Mouse (Mus musculus): ENCODE results near the gene Mrpl38.

Gene Mrpl38

DNA sequence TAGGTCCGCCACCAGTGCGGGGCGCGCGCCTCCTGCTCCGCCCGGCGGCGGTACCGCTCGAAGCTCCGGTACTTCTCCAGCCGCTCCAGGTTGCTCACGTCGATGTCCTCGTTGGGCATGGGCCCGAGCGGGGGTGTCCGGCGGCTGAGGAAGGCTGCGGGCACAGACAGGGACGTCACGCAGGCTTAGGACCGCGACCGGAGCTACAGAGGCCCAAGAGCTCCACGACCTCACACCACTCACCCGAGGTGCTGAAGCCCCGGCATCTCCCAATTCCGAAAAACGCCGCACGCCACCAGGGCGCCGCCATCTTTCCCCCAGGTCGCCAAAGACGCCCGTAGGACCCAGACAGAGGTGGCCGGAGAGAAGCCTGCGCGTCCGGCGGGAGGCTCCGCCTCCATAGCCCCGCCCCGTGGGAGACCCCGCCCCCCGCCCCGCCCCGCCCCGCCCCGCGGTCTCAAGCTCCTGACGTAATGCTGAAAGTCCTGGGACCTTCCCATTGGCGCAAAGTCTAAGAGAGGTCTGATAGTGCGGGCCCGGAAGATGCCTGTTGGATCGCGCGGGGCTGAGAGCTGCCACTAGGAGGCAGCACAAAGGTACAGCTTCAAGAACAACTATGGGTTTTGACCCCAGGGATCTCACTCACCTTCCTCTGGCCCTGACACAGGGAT, at the start of gene Mrpl38:
Gene Mrpl38 (minus strand): TSS at position 401 of the 671 bp plus-strand sequence.
- peak; percentile 82 to 87 for DNase-seq (ENCODE audit: low spot score in 2 of 2)

DNA sequence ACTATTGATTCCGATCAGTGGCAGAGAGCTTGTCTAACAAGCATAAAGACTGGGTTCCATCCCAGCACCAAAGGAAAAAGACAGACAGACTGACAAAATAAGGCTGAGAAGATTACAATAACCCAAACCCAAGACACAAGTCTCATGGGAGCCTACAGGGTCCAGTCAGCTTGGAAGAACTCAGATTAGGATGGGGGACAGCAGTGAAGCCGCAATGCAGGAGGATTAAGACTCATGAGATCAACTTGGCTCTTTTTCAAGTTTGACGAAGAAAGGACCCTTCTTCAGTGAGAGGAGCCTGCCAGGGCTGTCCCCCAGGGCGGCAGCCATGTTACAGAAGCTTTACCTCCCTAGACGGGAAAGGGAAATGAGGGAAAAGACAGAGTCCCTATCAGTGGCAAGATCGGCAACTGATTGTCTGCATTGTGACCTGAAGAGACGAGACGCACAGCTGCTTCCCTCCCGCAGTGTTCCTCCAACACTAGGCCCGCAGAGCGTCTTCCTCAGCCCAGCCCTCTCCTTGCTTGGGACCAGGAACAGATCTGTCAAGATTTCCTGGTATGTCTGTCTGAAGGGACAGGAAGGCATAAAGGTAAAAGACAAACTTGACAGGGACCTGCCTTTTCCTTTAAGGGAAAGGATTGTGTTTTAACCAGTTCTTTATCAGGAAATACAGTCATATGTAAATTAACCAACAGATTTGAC, 48.7 kb upstream of the Mrpl38 start:
- DNase-seq (ENCODE audit: low spot score in 2 of 2) = no peak

DNA sequence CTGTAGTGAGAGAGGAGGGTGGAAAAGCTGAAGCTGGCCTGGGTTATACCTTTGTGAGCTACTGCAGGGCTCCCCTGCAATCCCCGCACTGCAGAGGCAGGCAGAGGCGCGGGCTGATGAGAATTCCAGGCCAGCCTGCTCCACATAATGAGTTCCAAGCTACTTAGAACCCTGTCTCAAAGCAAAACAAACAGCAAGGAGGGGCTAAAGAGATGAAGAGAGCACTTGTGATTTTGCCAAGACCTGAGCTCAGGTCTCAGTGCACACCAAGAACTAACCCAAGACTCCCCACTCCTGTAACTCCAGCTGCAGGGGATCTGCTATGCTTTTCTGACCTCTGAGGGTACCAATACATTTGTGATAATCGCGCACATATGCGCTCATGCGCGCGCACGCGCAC, 47.7 kb upstream of the Mrpl38 start:
- no peak for DNase-seq (ENCODE audit: low spot score in 2 of 2)

DNA sequence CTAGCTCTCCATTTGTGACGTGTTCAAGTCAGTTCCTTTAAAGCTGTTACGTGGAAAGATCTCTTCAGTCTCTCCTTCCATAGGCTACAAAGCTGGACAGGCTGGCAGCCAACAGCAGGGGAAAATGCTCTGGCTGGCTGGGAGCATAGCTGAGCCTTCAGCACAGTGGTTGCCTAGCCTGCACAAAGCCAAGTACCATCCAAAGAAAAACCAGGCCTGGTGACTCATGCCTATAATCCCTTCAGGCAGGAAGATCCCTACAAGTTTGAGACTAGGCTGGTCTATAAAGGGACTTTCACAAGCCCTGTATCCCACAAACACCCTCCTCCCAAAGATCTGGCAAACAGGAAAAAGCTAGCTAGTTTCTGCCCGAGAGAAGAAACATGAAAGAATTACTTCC, 47.2 kb upstream of the Mrpl38 start:
- DNase-seq (ENCODE audit: low spot score in 2 of 2) = no peak

DNA sequence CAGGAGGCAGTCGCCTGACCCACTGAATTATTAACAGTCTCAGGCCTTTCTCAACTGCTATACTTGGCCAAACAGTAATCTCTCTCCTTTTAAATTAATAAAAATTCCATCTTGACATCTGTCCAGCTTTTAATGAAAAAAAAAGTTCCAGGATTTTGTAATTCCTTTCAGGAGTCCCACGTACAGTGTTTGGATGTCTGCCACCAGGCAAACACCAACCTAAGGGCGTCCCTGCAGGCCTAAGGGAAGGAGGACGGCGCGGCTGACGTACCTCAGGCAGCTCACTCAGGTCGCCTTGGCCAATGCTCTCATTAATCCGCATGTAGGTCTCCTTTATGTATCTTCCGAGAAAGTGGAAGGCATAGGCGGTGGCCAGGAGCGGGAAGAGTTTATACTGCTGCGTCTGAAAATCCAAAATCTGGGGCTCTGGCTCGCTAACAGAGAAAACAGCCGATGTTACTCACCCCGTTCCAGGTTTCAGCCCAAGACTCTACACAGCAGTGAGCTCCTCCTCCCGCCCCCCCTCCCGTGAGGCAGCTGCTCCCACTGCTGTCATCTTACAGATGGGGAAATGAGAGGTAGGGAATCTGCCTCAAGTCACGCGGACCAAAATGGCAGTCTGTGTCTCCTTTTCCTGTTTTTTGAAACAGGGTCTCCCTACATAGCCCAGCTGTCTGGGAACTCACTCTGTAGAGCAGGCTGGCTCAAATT, 39.9 kb upstream of the Mrpl38 start:
- no peak for DNase-seq (ENCODE audit: low spot score in 2 of 2)

DNA sequence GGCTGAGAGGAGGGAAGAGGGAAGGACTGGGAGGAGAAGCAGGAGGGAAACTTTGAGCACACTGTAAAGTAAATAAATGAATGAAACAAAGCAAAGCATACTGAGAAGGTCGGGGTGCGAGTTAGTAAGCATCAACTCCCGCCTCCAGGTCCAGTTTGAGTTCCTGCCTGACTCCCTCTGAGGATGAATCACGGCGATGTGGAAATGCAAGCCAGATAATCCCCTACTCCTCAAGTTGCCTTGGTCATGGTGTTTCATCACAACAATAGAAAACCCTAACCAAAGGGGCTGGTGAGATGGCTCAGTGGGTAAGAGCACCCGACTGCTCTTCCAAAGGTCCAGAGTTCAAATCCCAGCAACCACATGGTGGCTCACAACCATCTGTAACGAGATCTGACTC, 37.3 kb upstream of the Mrpl38 start:
- no peak for DNase-seq (ENCODE audit: low spot score in 2 of 2)

DNA sequence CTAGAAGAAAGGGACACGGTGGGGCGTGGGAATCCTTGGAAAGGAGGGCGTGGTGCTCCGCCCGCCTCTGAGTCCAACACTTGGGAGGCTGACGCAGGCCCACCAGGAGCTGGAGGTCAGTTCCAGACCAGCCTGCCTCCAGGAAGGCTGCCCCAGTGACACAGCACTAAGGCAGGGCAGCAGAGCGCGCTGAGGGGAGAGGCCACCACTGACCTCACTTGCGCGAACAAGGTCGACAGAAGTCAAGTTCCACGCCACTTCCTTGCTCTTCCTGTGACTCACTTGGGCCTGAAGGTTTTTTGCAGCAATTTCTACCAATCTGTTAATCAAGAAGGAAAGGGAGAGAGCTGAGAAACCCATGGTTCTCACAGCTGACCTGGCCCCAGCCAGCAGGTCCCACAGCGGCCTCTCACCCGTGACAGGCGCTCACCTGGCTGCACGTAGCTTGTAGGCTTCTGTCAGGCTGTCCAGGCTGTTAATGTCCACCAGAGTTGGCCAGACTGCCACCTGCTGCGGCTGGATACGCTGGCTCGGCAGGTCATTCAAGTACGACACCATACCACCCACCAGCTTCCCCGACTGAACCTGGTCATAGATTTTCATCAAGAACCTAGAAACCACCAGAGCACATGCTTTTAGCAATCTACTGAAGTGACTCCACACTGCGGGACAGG, 36.2 kb upstream of the Mrpl38 start:
- no peak for DNase-seq (ENCODE audit: low spot score in 2 of 2)

DNA sequence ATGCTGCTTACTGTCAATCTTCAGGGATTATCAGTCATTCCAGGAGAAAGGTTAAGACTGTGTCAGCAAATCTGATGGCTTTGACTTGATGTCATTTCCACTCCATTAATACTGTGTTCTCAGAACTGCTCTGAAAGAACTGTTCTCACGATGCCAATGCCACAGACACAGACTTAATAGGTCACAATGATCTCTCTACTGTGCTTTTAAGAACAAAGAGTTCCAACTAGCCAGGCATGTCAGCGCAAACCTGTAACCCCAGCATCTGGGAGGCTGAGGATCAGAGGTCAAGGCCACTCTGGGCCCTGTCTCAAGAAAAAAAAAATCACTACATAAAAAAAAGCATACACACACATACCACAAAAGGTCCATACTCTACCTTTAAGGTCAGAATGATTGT, 33.3 kb upstream of the Mrpl38 start:
- no peak for DNase-seq (ENCODE audit: low spot score in 2 of 2)

DNA sequence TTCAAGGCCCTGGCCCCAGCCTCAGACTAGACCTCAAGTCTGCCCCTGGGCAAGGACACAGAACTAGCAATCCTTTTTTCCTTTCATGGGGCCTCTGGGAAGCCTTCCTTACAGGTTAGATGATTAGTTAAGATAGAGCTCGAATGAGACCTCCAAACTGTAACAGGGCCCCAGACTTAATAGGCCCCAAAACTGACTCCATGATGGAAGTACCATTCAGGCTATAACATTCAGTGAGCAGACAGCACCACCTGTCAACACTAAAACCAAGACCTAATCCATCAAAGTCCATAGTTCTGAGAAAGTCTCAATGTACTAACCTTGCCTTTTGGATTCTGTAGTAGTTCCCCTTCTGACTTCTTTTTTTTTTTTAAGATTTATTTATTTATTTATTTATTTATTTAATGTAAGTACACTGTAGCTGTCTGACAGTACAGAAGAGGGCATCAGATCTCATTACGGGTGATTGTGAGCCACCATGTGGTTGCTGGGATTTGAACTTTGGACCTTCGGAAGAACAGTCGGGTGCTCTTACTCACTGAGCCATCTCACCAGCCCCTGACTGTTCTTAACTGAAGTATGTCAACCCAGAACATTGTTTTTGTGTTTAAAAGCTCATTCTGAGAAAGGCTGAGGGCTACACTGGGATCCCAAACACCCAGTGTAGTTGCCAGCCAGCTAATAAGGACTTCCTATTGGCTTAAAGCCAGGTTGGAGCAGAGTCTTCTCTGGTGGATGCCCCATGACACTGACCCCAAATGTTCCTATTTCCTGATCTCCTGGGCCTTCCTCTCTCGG, 31.5 kb upstream of the Mrpl38 start:
- no peak for DNase-seq (ENCODE audit: low spot score in 2 of 2)

DNA sequence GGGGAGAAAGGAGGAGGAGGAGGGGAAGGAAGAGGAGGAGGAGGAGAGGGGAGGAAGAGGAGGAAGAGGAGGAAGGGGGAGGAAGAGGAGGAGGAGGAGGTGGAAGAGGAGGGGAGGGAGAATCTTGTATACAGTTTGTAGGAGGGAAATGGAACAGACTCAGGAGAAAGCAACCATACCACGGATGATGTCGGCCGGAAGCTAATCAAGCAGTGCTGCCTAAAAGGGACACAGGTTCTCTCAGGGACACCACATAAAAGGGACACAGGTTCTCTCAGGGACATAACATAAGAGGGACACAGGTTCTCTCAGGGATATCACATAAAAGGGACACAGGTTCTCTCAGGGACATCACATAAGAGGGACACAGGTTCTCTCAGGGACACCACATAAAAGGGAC, 30.5 kb upstream of the Mrpl38 start:
- DNase-seq (ENCODE audit: low spot score in 2 of 2) = no peak

DNA sequence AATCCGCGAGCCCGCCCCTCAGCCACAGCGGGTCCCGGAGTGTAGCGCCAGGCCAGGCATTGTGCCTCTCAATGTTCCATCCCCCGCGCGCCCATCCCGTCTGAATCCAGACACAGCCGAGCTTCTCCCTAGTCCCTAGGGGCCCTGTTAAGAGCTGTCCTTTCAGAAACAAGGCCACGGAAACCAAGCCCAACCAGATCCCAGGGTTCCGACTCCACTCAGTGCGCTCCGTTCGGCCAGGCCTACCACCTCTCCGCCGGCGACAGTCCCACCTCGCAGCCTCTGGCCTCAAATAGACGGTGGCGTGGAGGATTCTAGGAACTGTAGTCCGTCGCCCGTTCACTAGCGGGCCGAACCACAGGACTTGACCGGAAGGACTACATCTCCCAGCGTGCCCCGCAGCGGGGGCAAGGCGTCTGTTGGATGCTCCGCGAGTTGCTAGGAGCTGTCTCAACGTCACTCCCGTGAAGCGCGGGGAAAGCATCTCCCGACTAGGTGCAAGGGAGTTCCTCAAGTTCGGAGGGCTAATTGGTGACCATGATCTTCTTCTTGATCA, 29.3 kb upstream of the Mrpl38 start, which contains the start of gene Fbf1:
Gene Fbf1 (minus strand): TSS at position 283 of the 556 bp plus-strand sequence.
- peak; percentile 86 to 93 for DNase-seq (ENCODE audit: low spot score in 2 of 2)

DNA sequence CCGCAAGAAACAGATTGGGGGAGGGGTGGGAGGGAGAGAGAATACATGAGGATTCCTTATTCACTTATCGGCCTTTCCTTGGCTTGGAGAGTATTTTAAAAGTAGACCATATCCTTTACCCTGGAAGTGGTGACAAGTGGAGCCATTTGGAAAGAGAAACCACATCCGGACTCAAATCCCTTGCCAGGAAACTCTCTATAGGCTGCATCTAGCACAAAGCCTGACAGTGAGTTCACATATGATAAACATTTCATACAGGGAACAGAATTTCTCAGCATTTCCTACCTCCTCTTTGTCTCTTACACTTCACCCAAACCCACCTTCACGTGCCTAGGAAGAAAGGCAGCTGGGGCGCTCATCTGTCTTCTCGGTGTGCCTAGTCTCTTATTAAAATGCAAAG, 28.6 kb upstream of the Mrpl38 start:
- DNase-seq (ENCODE audit: low spot score in 2 of 2) = no peak

DNA sequence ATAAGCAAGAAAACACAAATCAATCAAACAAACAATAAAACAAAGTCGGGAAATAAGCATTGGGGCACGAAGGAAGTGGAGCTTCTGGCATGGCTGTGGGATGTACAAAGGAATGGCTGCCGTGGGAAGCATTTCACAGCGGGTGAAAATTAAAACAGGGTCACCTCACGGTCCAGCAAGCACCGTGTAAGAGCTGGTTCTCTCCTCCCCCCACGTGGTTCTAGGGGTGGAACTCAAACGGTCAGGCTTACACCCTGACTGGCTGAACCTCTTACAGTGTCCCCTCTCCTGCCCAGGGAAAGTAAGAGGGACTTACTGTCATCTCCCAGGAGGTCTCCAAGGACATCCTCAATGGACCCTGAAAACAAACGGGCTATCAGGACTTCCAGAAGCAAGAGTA, 24.3 kb upstream of the Mrpl38 start:
- no peak for DNase-seq (ENCODE audit: low spot score in 2 of 2)

DNA sequence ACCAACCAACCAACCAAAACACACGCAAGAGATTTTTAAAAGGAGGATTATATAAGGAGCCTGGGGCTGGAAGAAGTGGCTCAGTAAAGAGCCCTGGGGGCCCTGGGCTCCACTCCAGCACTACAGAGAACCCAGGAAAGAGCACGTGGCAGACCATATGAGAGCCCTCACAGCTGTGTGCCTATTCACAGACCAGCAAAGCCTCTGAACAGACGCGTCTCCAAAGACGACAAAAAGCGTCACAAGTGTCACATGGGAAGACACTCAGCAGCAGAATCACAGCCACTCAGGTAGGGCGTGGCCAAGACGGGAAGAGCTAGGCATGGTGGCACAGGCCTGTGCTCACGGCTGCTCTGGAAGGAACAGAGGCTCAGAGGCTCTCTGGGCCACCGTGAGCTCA, 23.5 kb upstream of the Mrpl38 start:
- no peak for DNase-seq (ENCODE audit: low spot score in 2 of 2)

DNA sequence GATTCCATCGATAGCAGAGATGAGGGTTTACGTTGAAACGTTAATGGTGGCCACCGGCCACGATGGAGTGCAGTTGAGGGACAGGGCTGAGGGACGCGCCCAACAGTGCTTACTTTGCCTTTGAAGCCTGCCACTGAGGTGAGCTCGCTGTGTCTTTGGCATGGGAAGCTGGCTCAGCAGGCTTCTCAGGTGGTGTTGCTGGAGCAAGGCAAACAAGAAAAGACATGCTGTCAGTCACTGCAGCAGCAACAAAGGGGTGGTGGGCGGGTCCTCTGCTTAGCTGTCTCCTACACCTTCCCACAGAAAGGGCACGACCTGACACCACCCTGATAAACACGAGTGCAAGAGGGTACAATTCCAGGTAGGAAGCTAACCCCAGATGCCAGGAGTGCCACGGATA, 22.6 kb upstream of the Mrpl38 start:
- peak; percentile 51 to 68 for DNase-seq (ENCODE audit: low spot score in 2 of 2)

DNA sequence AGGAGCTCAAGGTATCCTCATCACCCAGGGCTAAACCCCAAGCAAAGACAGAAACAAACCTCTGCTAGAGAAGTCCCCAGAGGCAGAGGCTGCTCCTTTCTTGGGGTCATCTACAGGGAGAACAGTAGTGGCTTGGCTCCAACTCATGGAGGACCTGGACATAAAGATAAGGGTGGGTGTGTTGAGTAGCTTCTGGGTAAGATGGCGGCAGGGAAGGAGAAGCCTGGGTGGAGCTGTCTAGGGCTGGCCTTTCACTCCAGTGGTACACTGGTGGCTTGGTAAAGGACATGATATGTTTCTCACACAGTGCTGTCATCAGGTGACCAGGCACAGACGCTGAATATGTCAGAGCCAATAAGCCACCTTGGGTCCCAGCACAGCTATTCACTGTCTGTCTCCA, 12.3 kb upstream of the Mrpl38 start:
- no peak for DNase-seq (ENCODE audit: low spot score in 2 of 2)

DNA sequence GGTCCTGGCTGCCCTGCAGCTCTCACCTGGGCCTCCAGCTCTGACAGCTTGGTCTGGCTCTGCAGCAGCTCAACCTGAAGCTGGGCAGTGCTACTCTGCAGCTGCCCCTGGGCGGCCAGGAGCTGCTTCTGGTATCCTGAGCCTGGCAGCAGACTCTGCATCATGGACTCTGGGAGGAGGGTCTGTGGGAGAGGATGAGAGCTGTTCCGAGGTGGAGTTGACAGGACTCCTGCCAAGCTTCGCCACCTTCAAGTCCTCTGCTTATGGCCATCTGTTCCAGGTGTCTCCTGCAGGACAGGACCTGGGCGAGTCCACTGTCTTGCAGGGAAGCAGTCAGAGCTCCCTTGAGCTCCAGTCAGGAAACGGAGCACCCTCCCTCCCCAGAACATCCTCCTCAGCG, 10.7 kb upstream of the Mrpl38 start:
- no peak for DNase-seq (ENCODE audit: low spot score in 2 of 2)

DNA sequence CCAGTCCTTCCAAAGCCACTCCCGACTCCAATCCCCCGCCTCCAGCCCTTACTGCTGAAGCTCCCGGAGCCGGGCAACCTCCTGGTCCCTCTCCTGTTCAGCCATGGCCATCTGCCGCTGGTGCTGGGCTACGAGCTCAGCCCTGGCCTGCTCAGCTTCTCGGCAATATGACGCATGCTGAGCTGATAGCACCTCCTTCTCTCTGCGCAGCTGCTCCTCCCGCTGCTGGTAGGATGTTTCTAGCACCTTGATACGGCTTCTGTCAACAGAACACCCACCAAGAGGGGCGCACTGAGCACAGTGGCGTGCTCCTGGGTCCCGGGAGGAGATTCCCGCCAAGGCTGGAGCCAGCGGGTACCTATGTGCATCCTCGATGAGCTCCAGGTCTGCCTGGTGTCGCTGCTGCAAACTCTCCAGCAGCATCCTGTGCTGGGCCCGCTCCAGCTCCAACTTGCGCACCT, 10.1 kb upstream of the Mrpl38 start:
- no peak for DNase-seq (ENCODE audit: low spot score in 2 of 2)

DNA sequence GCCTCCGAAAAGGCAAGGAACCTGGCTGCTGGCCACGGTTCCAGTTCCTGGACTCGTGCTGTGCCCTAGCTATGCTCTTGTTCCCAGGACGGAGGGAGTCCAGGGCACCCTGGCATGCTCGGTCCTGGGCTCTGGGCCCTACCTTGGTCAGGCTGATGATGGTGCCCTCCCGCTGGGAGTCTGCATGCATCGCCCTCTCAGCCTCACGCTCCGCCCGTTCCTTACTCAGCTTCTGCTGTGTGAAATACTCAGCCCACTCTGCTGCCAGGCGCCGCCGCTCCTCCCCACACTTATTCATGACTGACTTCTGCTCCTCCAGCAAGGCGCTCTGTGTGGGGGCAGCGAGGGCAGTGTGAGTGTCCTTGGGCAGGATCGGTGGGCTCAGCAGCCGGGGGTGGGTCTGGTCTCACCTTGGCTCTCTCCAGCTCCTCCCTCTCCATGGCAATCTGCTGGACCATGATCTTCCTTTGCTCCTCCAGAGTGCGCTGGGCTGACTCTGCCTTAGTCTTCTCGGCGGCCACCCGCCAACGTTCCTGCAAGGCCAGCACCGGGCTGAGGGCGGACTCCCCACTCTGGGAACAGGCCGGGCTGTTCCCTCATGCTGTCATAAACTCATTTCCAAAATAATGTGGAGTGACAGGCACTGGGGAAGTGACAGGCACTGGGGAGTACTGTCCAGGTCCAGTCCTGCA, 7.8 kb upstream of the Mrpl38 start:
- DNase-seq (ENCODE audit: low spot score in 2 of 2) = peak in 1 of 2 experiments; percentile 37

DNA sequence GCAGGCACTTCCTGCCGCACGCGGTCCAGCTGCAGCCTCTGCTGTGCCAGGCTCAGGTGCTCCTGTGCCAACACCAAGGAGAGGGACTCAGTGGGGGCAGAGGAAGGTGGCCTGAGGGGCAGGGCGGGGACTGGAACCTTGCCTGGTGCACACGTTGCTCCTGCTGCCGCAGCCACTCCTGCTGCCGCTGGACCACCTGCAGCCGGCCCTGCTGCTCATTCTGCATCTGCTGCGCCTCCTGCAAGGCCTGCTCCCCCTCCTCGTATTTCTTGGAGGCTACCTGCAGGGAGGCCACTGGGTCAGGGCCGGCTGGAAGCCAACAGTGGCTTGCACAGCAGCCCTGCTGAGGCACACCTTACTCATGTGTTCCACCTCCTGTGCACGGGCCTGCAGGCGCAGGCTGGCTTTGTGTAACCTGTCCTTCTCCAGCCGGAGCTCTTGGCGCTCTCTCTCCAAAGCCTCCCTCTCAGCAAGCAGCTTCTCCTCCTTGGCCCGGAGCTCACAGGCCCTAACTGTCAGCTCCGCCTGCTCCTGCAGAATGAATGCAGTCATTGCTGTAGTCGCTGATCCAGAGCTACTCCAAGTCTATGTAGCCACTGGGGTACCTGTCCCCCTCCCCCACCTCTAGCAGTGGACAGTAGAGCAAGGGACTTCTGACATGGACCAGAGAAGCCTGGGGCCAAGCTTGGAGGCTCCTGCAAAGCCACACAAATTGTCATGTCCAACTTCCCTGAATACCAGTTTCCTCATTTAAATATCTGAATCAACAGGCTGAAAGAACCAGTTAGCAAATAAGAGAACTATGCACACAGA, 7.0 kb upstream of the Mrpl38 start:
- DNase-seq (ENCODE audit: low spot score in 2 of 2) = no peak

Data from urinary bladder, adult 18-20 months (tissue).